Comparison of ENCODE assay signal across 8 mouse cellular contexts in the genomic region with DNA sequence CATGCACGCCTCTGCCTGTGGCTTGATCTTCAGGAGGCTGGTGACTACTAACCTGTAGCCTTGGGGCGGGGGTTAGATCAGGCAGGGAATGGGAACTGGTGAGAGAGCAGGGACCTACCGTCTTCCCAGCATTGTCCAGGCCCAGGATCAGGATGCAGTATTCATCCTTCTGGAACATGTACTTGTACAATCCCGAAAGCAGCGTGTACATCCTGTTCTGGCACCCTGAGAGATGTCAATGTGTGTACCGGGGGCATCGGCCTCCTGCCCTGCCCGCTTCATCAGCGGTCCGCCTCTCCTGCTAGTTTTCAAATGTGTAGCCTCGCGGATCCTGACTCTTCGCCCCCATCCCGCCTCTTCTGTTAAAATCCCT. TPM values are rescaled to one million over a fixed set of nuclear protein-coding genes. Genes with fewer than 3 reads are reported as not detected.
DNase-seq lines count a peak whose midpoint lies in the region; ATAC-seq and TF ChIP-seq lines count a peak whose summit lies in the region.

No protein-coding gene starts in this region.

- DNase-seq in heart, postnatal 36 days = no peak
- no peak for DNase-seq in urinary bladder, adult 18-20 months (ENCODE audit: low spot score in 2 of 2)
- no peak for DNase-seq in urinary bladder, postnatal 14 days (ENCODE audit: low spot score)
- no peak for DNase-seq in cerebellum, adult 9-11 months

- peaks cover 21% of the 10 kb centered on the region for H3K4me1 ChIP-seq in heart, embryonic 11.5 days (ENCODE audit: control insufficient read depth, insufficient read depth, low read length)
- H3K4me1 ChIP-seq in ES-Bruce4 (ENCODE audit: control insufficient read depth, insufficient read depth, low read length) = no peaks in the 10 kb centered on the region
- H3K4me1 ChIP-seq in forebrain, embryonic 16.5 days (replicated peaks; ENCODE audit: control insufficient read depth, insufficient read depth, low read length) = peaks cover 35% of the 10 kb centered on the region
- peaks cover 25% of the 10 kb centered on the region for H3K4me1 ChIP-seq in liver, embryonic 16.5 days (ENCODE audit: control insufficient read depth, low read depth, low read length)

- WGBS in heart, embryonic 11.5 days (ENCODE audit: insufficient replicate concordance) = 7% methylated on average over 14 of the region's 14 CpGs
- WGBS in forebrain, embryonic 16.5 days = 8% methylated on average over 14 of the region's 14 CpGs
- WGBS in liver, embryonic 16.5 days (ENCODE audit: insufficient replicate concordance) = 8% methylated on average over 14 of the region's 14 CpGs

- peak overlapping the region; percentile 94 for H3K4me3 ChIP-seq in heart, embryonic 11.5 days (ENCODE audit: low read depth, low read length)
- peak overlapping the region; percentile 86 for H3K4me3 ChIP-seq in ES-Bruce4 (ENCODE audit: low read depth, low read length)
- peak overlapping the region; percentile 93 for H3K4me3 ChIP-seq in forebrain, embryonic 16.5 days (replicated peaks; ENCODE audit: low read length)
- H3K4me3 ChIP-seq in liver, embryonic 16.5 days (ENCODE audit: low read depth, low read length) = peak overlapping the region; percentile 90

- no peak for TF ChIP-seq POLR2A in ES-Bruce4 (IDR thresholded peaks at IDR 0.05; ENCODE audit: insufficient read depth, low read length)

- no peak for TF ChIP-seq CTCF in ES-Bruce4 (IDR thresholded peaks at IDR 0.05; ENCODE audit: low read depth, low read length)

- H3K9ac ChIP-seq in heart, embryonic 11.5 days (ENCODE audit: low read depth, low read length) = peak overlapping the region; percentile 89
- H3K9ac ChIP-seq in ES-Bruce4 (ENCODE audit: low read depth, poor library complexity, severe bottlenecking) = peak overlapping the region; percentile 93
- peak overlapping the region; percentile 91 for H3K9ac ChIP-seq in forebrain, embryonic 16.5 days (replicated peaks; ENCODE audit: low read depth, low read length)
- H3K9ac ChIP-seq in liver, embryonic 16.5 days (ENCODE audit: low read depth, low read length) = peak overlapping the region; percentile 85

- peak; percentile 2; the same call in 1 of the 2 replicates for ATAC-seq in heart, embryonic 11.5 days (replicated peaks; ENCODE audit: insufficient number of reproducible peaks, low FRiP score, low TSS enrichment)
- peak; percentile 5; the same call in 1 of the 2 replicates for ATAC-seq in forebrain, embryonic 16.5 days
- ATAC-seq in liver, embryonic 16.5 days (ENCODE audit: low read depth) = no peak

- H3K9me3 ChIP-seq in heart, embryonic 11.5 days (replicated peaks; ENCODE audit: control insufficient read depth, low read length) = no peaks in the 10 kb centered on the region
- H3K9me3 ChIP-seq in ES-Bruce4 (replicated peaks; ENCODE audit: control insufficient read depth, insufficient read depth, low read length, poor library complexity, severe bottlenecking) = 0 out of 2 replicates have a peak, but pooled peaks cover 2% of the 10 kb centered on the region
- no peaks in the 10 kb centered on the region for H3K9me3 ChIP-seq in forebrain, embryonic 16.5 days (ENCODE audit: control insufficient read depth, low read length)
- H3K9me3 ChIP-seq in liver, embryonic 16.5 days (replicated peaks; ENCODE audit: control insufficient read depth, low read length) = no peaks in the 10 kb centered on the region

- H3K36me3 ChIP-seq in heart, embryonic 11.5 days (ENCODE audit: control insufficient read depth, insufficient read depth, low read length) = peaks cover 13% of the 10 kb centered on the region
- H3K36me3 ChIP-seq in ES-Bruce4 (ENCODE audit: control insufficient read depth, insufficient read depth, low read length, poor library complexity, severe bottlenecking) = peaks cover 20% of the 10 kb centered on the region
- H3K36me3 ChIP-seq in forebrain, embryonic 16.5 days (ENCODE audit: control insufficient read depth, insufficient read depth) = peaks cover 24% of the 10 kb centered on the region
- H3K36me3 ChIP-seq in liver, embryonic 16.5 days (ENCODE audit: control insufficient read depth, insufficient read depth) = peaks cover 4% of the 10 kb centered on the region; the same call in 1 of the 2 replicates

- H3K4me2 ChIP-seq in heart, embryonic 11.5 days = peak overlapping the region; percentile 97
- H3K4me2 ChIP-seq in forebrain, embryonic 16.5 days (ENCODE audit: low read length) = peak overlapping the region; percentile 87
- peak overlapping the region; percentile 92 for H3K4me2 ChIP-seq in liver, embryonic 16.5 days (ENCODE audit: low read depth, low read length)

- no peaks in the 10 kb centered on the region for H3K27me3 ChIP-seq in heart, embryonic 11.5 days (ENCODE audit: control insufficient read depth, insufficient read depth, low read length)
- H3K27me3 ChIP-seq in ES-Bruce4 (ENCODE audit: control insufficient read depth, insufficient read depth, low read length, poor library complexity, severe bottlenecking) = no peaks in the 10 kb centered on the region
- H3K27me3 ChIP-seq in forebrain, embryonic 16.5 days (replicated peaks; ENCODE audit: control insufficient read depth, insufficient read depth, low read length) = no peaks in the 10 kb centered on the region
- H3K27me3 ChIP-seq in liver, embryonic 16.5 days (ENCODE audit: control insufficient read depth, insufficient read depth, low read depth, low read length) = no peaks in the 10 kb centered on the region

- no peak for TF ChIP-seq EP300 in ES-Bruce4 (IDR thresholded peaks at IDR 0.05; ENCODE audit: insufficient read depth, low read depth, low read length)

- H3K27ac ChIP-seq in heart, embryonic 11.5 days (ENCODE audit: low read depth, low read length) = peak overlapping the region; percentile 90
- no peak overlapping the region for H3K27ac ChIP-seq in ES-Bruce4 (ENCODE audit: insufficient read depth, low read length)
- H3K27ac ChIP-seq in forebrain, embryonic 16.5 days (ENCODE audit: low read length) = peak overlapping the region; percentile 79
- no peak overlapping the region for H3K27ac ChIP-seq in liver, embryonic 16.5 days (ENCODE audit: low read length)

- intact Hi-C loops in heart, postnatal 36 days (cut with DNase I) = no loop called here

RNA-seq across cellular contexts. Expression of gene Zgpat, which starts 0.3 kb away (rescaled TPM):
- 21.7 and 27.3 TPM in 2 replicates for polyA plus RNA-seq in heart, embryonic 11.5 days (2014; fragmentation: Nextera tagmentation; extraction: Ambion mirVana)
- 10 to 100 TPM; 17.6 to 22.3 TPM for total RNA-seq in heart, postnatal 36 days (2021)
- 11.5 and 13.5 TPM in 2 replicates for polyA plus RNA-seq in ES-Bruce4 (2011; ENCODE audit: insufficient read depth, insufficient read length, low read depth, missing spikeins)
- polyA plus RNA-seq in forebrain, embryonic 16.5 days (2015; fragmentation: Nextera tagmentation; extraction: Ambion mirVana) = 81.6 and 91.5 TPM in 2 replicates
- polyA plus RNA-seq in liver, embryonic 16.5 days (2015; fragmentation: Nextera tagmentation; extraction: Ambion mirVana) = 8.8 and 10.5 TPM in 2 replicates

RNA-seq across cellular contexts. Expression of gene Arfrp1, which starts 0.7 kb away (rescaled TPM):
- polyA plus RNA-seq in heart, embryonic 11.5 days (2014; fragmentation: Nextera tagmentation; extraction: Ambion mirVana) = 36.3 and 47.5 TPM in 2 replicates
- 10 to 100 TPM; 52.2 to 55.4 TPM for total RNA-seq in heart, postnatal 36 days (2021)
- 29.1 and 35.4 TPM in 2 replicates for polyA plus RNA-seq in ES-Bruce4 (2011; ENCODE audit: insufficient read depth, insufficient read length, low read depth, missing spikeins)
- 93.7 and 107 TPM in 2 replicates for polyA plus RNA-seq in forebrain, embryonic 16.5 days (2015; fragmentation: Nextera tagmentation; extraction: Ambion mirVana)
- 17.1 and 20.7 TPM in 2 replicates for polyA plus RNA-seq in liver, embryonic 16.5 days (2015; fragmentation: Nextera tagmentation; extraction: Ambion mirVana)

RNA-seq across cellular contexts. Expression of gene Lime1, which starts 15.4 kb away (rescaled TPM):
- polyA plus RNA-seq in heart, embryonic 11.5 days (2014; fragmentation: Nextera tagmentation; extraction: Ambion mirVana) = 11.2 and 13.8 TPM in 2 replicates
- 1 to 10 TPM; 5.1 to 6.7 TPM for total RNA-seq in heart, postnatal 36 days (2021)
- 3.9 and 6.3 TPM in 2 replicates for polyA plus RNA-seq in ES-Bruce4 (2011; ENCODE audit: insufficient read depth, insufficient read length, low read depth, missing spikeins)
- 52.1 and 61.1 TPM in 2 replicates for polyA plus RNA-seq in forebrain, embryonic 16.5 days (2015; fragmentation: Nextera tagmentation; extraction: Ambion mirVana)
- 4.7 and 6.3 TPM in 2 replicates for polyA plus RNA-seq in liver, embryonic 16.5 days (2015; fragmentation: Nextera tagmentation; extraction: Ambion mirVana)

RNA-seq across cellular contexts. Expression of gene Rtel1, which starts 44.9 kb away (rescaled TPM):
- polyA plus RNA-seq in heart, embryonic 11.5 days (2014; fragmentation: Nextera tagmentation; extraction: Ambion mirVana) = 33.3 and 34.8 TPM in 2 replicates
- total RNA-seq in heart, postnatal 36 days (2021) = 10 to 100 TPM in 1 of 2 experiments, 1 to 10 TPM in 1; 9.3 to 10.1 TPM
- 49.0 and 54.2 TPM in 2 replicates for polyA plus RNA-seq in ES-Bruce4 (2011; ENCODE audit: insufficient read depth, insufficient read length, low read depth, missing spikeins)
- 35.3 and 42.5 TPM in 2 replicates for polyA plus RNA-seq in forebrain, embryonic 16.5 days (2015; fragmentation: Nextera tagmentation; extraction: Ambion mirVana)
- 19.7 and 21.0 TPM in 2 replicates for polyA plus RNA-seq in liver, embryonic 16.5 days (2015; fragmentation: Nextera tagmentation; extraction: Ambion mirVana)

RNA-seq across cellular contexts. Expression of gene Stmn3, which starts 50.2 kb away (rescaled TPM):
- 0.52 and 0.83 TPM in 2 replicates for polyA plus RNA-seq in heart, embryonic 11.5 days (2014; fragmentation: Nextera tagmentation; extraction: Ambion mirVana)
- under 1 TPM; 0.38 to 0.53 TPM for total RNA-seq in heart, postnatal 36 days (2021)
- 1.2 and 1.8 TPM in 2 replicates for polyA plus RNA-seq in ES-Bruce4 (2011; ENCODE audit: insufficient read depth, insufficient read length, low read depth, missing spikeins)
- 899 and 1,155 TPM in 2 replicates for polyA plus RNA-seq in forebrain, embryonic 16.5 days (2015; fragmentation: Nextera tagmentation; extraction: Ambion mirVana)
- polyA plus RNA-seq in liver, embryonic 16.5 days (2015; fragmentation: Nextera tagmentation; extraction: Ambion mirVana) = 0.08 and 0.32 TPM in 2 replicates

Comparison
In these comparisons a context has a peak if more than half of its experiments do, and no peak if none do; other contexts are left out.
1. H3K27ac ChIP-seq: peak in heart, embryonic 11.5 days (single experiment) and forebrain, embryonic 16.5 days (single experiment); none in ES-Bruce4 (single experiment) and liver, embryonic 16.5 days (single experiment).
2. Peak in every context shown above with its lines, with median percentiles within 50 percentile points of each other: H3K4me2 ChIP-seq, H3K4me3 ChIP-seq and H3K9ac ChIP-seq.